Comparison of ENCODE assay signal across 10 mouse cellular contexts in the genomic region with DNA sequence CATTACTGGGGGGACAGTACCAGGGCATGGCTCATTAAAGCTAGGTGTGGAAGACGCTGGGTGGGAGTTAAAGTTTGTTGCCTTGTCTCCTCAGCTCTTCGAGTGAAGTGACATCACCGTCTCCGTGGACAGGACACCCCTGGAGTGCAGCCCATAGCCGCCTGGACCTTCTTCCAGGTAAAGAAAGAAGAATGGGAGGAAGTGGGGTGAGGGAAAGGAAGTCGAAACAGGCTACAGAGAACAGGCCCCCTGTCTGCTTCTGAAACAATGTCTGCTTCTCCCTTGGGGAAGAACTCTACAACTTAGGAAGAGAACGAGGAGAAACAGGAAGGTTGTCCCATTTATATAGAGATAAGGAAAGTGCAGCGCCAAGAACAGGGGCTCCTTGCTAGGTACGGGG. TPM values are rescaled to one million over a fixed set of nuclear protein-coding genes. Genes with fewer than 3 reads are reported as not detected.
DNase-seq lines count a peak whose midpoint lies in the region; ATAC-seq and TF ChIP-seq lines count a peak whose summit lies in the region.
"Had no signal": no experiment of that assay in that cellular context is flagged by ENCODE, and none has a peak within 500 bp of the region (broad histone marks: within the 10 kb centered on the region; RNA-seq: fewer than 3 reads in every experiment).

No protein-coding gene starts in this region.

- H3K9me3 ChIP-seq in lung, embryonic 15.5 days, result no peaks in the 10 kb centered on the region
- H3K9me3 ChIP-seq in heart, postnatal 0 days (replicated peaks; ENCODE audit: control insufficient read depth, low read length), result no peaks in the 10 kb centered on the region
- H3K9me3 ChIP-seq in stomach, embryonic 15.5 days, result no peaks in the 10 kb centered on the region
- H3K9me3 ChIP-seq: forebrain, embryonic 12.5 days had no signal

- no peak overlapping the region for H3K9ac ChIP-seq in lung, embryonic 15.5 days
- no peak overlapping the region for H3K9ac ChIP-seq in heart, postnatal 0 days (replicated peaks; ENCODE audit: low read depth, low read length)
- no peak overlapping the region for H3K9ac ChIP-seq in stomach, embryonic 15.5 days
- H3K9ac ChIP-seq: forebrain, embryonic 12.5 days; liver, postnatal 0 days had no signal

- no peak for TF ChIP-seq EP300 in heart, postnatal 0 days (IDR thresholded peaks at IDR 0.05; ENCODE audit: low read depth)

- ATAC-seq in lung, embryonic 15.5 days (ENCODE audit: borderline replicate concordance, extremely low read depth, low FRiP score, low TSS enrichment), result no peak
- peak; percentile 38 for ATAC-seq in heart, postnatal 0 days (ENCODE audit: insufficient read depth, low read depth)
- ATAC-seq in stomach, embryonic 15.5 days (ENCODE audit: insufficient read depth, low FRiP score, low read depth), result no peak

- 70% methylated on average over 9 of the region's 9 CpGs for WGBS in lung, embryonic 15.5 days
- 50% methylated on average over 9 of the region's 9 CpGs for WGBS in heart, postnatal 0 days
- WGBS in stomach, embryonic 15.5 days, result 75% methylated on average over 9 of the region's 9 CpGs

- H3K36me3 ChIP-seq in lung, embryonic 15.5 days, result no peaks in the 10 kb centered on the region
- peaks cover 9% of the 10 kb centered on the region for H3K36me3 ChIP-seq in heart, postnatal 0 days (replicated peaks; ENCODE audit: control insufficient read depth, insufficient read depth, low read length)
- H3K36me3 ChIP-seq in stomach, embryonic 15.5 days, result no peaks in the 10 kb centered on the region

- peak overlapping the region; percentile 75 for H3K27ac ChIP-seq in lung, embryonic 15.5 days
- peak overlapping the region; percentile 74 for H3K27ac ChIP-seq in heart, postnatal 0 days (ENCODE audit: low read depth)
- peak overlapping the region; percentile 67 for H3K27ac ChIP-seq in stomach, embryonic 15.5 days

- H3K4me3 ChIP-seq in lung, embryonic 15.5 days, result no peak overlapping the region
- no peak overlapping the region for H3K4me3 ChIP-seq in heart, postnatal 0 days (ENCODE audit: low read depth, low read length)
- no peak overlapping the region for H3K4me3 ChIP-seq in stomach, embryonic 15.5 days (replicated peaks)
- H3K4me3 ChIP-seq: forebrain, embryonic 12.5 days had no signal

- H3K4me2 ChIP-seq in lung, embryonic 15.5 days, result no peak overlapping the region
- no peak overlapping the region for H3K4me2 ChIP-seq in heart, postnatal 0 days (ENCODE audit: low read depth, low read length)
- no peak overlapping the region for H3K4me2 ChIP-seq in stomach, embryonic 15.5 days
- H3K4me2 ChIP-seq: forebrain, embryonic 12.5 days had no signal

- no peaks in the 10 kb centered on the region for H3K27me3 ChIP-seq in lung, embryonic 15.5 days
- H3K27me3 ChIP-seq in heart, postnatal 0 days (ENCODE audit: control insufficient read depth, insufficient read depth, low read length), result no peaks in the 10 kb centered on the region
- no peaks in the 10 kb centered on the region for H3K27me3 ChIP-seq in stomach, embryonic 15.5 days (replicated peaks)
- H3K27me3 ChIP-seq: forebrain, embryonic 12.5 days had no signal

- TF ChIP-seq CTCF in heart, postnatal 0 days (IDR thresholded peaks at IDR 0.05; ENCODE audit: low read depth), result no peak

- DNase-seq in lung, postnatal 4 days, result no peak
- peak; percentile 68 for DNase-seq in heart, adult 8-10 months (ENCODE audit: low spot score)
- peak; percentile 16 for DNase-seq in heart, postnatal 0 days (ENCODE audit: low spot score)
- DNase-seq in thymus, postnatal 10 days (ENCODE audit: low spot score in 2 of 2), result no peak
- DNase-seq in adipocyte (ENCODE audit: low spot score), result no peak
- DNase-seq: cerebellum, postnatal 25 days; liver, postnatal 0 days had no signal

- H3K4me1 ChIP-seq in lung, embryonic 15.5 days, result peaks cover 14% of the 10 kb centered on the region
- peaks cover 16% of the 10 kb centered on the region for H3K4me1 ChIP-seq in heart, postnatal 0 days (ENCODE audit: control insufficient read depth, insufficient read depth)
- peaks cover 19% of the 10 kb centered on the region for H3K4me1 ChIP-seq in stomach, embryonic 15.5 days

RNA-seq across cellular contexts. Expression of a gene that starts 29.1 kb away (rescaled TPM):
- polyA plus RNA-seq in lung, embryonic 15.5 days (2015; fragmentation: Nextera tagmentation; extraction: Ambion mirVana), result 20.7 and 22.0 TPM in 2 replicates
- 10 to 100 TPM; 19.7 to 30.7 (median 24.3) TPM for total RNA-seq in heart, adult 8-10 months (2022)
- 35.9 and 47.8 TPM in 2 replicates for total RNA-seq in heart, postnatal 0 days (2014; rRNA removed; ENCODE audit: low replicate concordance)
- polyA plus RNA-seq in heart, postnatal 0 days (2015; fragmentation: Nextera tagmentation; extraction: Ambion mirVana), result 24.4 and 28.9 TPM in 2 replicates
- polyA plus RNA-seq in stomach, embryonic 15.5 days (2015; fragmentation: Nextera tagmentation; extraction: Ambion mirVana), result 18.4 and 18.8 TPM in 2 replicates

RNA-seq across cellular contexts. Expression of a gene that starts 55.5 kb away (rescaled TPM):
- polyA plus RNA-seq in lung, embryonic 15.5 days (2015; fragmentation: Nextera tagmentation; extraction: Ambion mirVana), result 0.80 and 0.94 TPM in 2 replicates
- total RNA-seq in heart, adult 8-10 months (2022), result not detected
- total RNA-seq in heart, postnatal 0 days (2014; rRNA removed; ENCODE audit: low replicate concordance), result 0.73 and 1.6 TPM in 2 replicates
- polyA plus RNA-seq in heart, postnatal 0 days (2015; fragmentation: Nextera tagmentation; extraction: Ambion mirVana), result 0.59 and 0.75 TPM in 2 replicates
- polyA plus RNA-seq in stomach, embryonic 15.5 days (2015; fragmentation: Nextera tagmentation; extraction: Ambion mirVana), result 0.58 and 0.78 TPM in 2 replicates

RNA-seq across cellular contexts. Expression of a gene that starts 57.3 kb away (rescaled TPM):
- polyA plus RNA-seq in lung, embryonic 15.5 days (2015; fragmentation: Nextera tagmentation; extraction: Ambion mirVana), result 1,817 and 1,834 TPM in 2 replicates
- 100 to 1,000 TPM; 129 to 268 (median 205) TPM for total RNA-seq in heart, adult 8-10 months (2022)
- 811 and 864 TPM in 2 replicates for total RNA-seq in heart, postnatal 0 days (2014; rRNA removed; ENCODE audit: low replicate concordance)
- polyA plus RNA-seq in heart, postnatal 0 days (2015; fragmentation: Nextera tagmentation; extraction: Ambion mirVana), result 522 and 571 TPM in 2 replicates
- polyA plus RNA-seq in stomach, embryonic 15.5 days (2015; fragmentation: Nextera tagmentation; extraction: Ambion mirVana), result 1,174 and 1,300 TPM in 2 replicates

Comparison
In these comparisons a context has a peak if more than half of its experiments do, and no peak if none do; other contexts are left out.
1. DNase-seq: peak in heart, adult 8-10 months (single experiment) and heart, postnatal 0 days (single experiment); none in lung, postnatal 4 days (0 of 2), thymus, postnatal 10 days (0 of 2) and adipocyte (single experiment).
2. Peak in every context shown above with its lines, with median percentiles within 50 percentile points of each other: H3K27ac ChIP-seq.